In the genomic region with DNA sequence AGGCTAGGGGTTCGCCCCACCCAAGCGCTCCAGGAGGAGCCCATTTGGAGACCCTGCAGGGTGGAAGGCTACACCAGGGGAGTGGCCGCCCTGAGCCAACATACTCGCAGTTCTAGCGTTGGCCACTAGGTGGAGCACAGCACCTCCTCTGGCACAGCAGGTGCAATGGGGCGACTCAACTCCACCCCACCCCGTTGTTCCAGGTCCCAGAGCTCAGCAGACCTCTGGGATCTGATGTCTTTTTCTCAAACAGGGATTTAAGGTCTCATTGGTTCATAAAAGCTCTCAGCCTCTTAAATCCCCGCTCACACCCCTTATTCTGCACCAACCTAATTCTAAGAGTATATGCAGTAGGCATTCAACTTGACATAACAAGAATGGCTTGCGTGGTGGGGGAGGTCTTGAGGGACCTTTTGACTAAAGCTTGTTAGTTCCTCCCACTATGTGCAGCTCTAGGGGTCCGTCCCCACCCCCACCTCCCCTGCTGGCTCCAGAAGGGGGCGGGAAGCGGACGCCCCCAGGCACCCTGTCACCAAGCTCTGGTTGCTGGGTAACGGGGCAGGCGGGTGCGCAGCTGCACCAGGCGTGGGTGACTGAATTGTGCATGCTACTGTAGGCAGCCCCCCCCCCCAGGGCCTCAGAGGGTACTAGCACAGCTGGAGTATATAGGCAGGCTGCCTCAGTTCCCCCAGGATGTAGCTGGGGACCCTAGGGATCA, we compare ENCODE assay signal across 8 mouse cellular contexts. TPM values are rescaled to one million over a fixed set of nuclear protein-coding genes. Genes with fewer than 3 reads are reported as not detected.
DNase-seq lines count a peak whose midpoint lies in the region; ATAC-seq and TF ChIP-seq lines count a peak whose summit lies in the region.

No protein-coding gene starts in this region.

- WGBS in bone marrow, adult 2 months, result 38% methylated on average over 17 of the region's 17 CpGs
- 33% methylated on average over 13 of the region's 17 CpGs for WGBS in embryonic facial prominence, embryonic 14.5 days
- WGBS in heart, embryonic 10.5 days, result 27% methylated on average over 17 of the region's 17 CpGs
- 34% methylated on average over 17 of the region's 17 CpGs for WGBS in liver, postnatal 0 days (ENCODE audit: insufficient replicate concordance)
- 8% methylated on average over 17 of the region's 17 CpGs for WGBS in neural tube, embryonic 14.5 days

- TF ChIP-seq CTCF in bone marrow, adult 2 months (IDR thresholded peaks at IDR 0.05; ENCODE audit: control insufficient read depth, insufficient read depth, low read length), result peak; percentile 99
- peak; percentile 99 for TF ChIP-seq CTCF in liver, postnatal 0 days (IDR thresholded peaks at IDR 0.05; ENCODE audit: low read depth)

- peak; percentile 70 for ATAC-seq in embryonic facial prominence, embryonic 14.5 days (ENCODE audit: low read depth)
- ATAC-seq in liver, postnatal 0 days, result peak; percentile 22; the same call in 1 of the 2 replicates
- ATAC-seq in neural tube, embryonic 14.5 days (ENCODE audit: low read depth), result peak; percentile 62

- H3K36me3 ChIP-seq in embryonic facial prominence, embryonic 14.5 days (ENCODE audit: control insufficient read depth, insufficient read depth, low read length), result peaks cover 24% of the 10 kb centered on the region
- peaks cover 18% of the 10 kb centered on the region for H3K36me3 ChIP-seq in heart, embryonic 10.5 days
- peaks cover 10% of the 10 kb centered on the region; the same call in 1 of the 2 replicates for H3K36me3 ChIP-seq in liver, postnatal 0 days (replicated peaks; ENCODE audit: insufficient read depth, low read length)
- no peaks in the 10 kb centered on the region; the same call in 1 of the 2 replicates for H3K36me3 ChIP-seq in neural tube, embryonic 14.5 days (ENCODE audit: control insufficient read depth, insufficient read depth, low read length)

- no peak overlapping the region for H3K9ac ChIP-seq in embryonic facial prominence, embryonic 14.5 days (ENCODE audit: low read depth, low read length)
- H3K9ac ChIP-seq in liver, postnatal 0 days (replicated peaks), result no peak overlapping the region
- no peak overlapping the region; the same call in 1 of the 2 replicates for H3K9ac ChIP-seq in neural tube, embryonic 14.5 days (replicated peaks; ENCODE audit: low read depth, low read length)

- DNase-seq in CD4-positive, CD25-positive, alpha-beta regulatory T cell, adult 2 months (ENCODE audit: low read depth, low spot score), result peak; percentile 93
- peak; percentile 81 for DNase-seq in embryonic facial prominence, embryonic 14.5 days (ENCODE audit: low spot score)
- DNase-seq in heart, embryonic 10.5 days (ENCODE audit: low spot score), result peak; percentile 91
- DNase-seq in kidney, postnatal 10 days, result peak; percentile 93
- DNase-seq in liver, postnatal 0 days, result peak; percentile 93
- DNase-seq in testis, postnatal 10 days (ENCODE audit: low spot score), result peak; percentile 94

- H3K27me3 ChIP-seq in embryonic facial prominence, embryonic 14.5 days (replicated peaks; ENCODE audit: control insufficient read depth, insufficient read depth, low read length), result no peaks in the 10 kb centered on the region
- no peaks in the 10 kb centered on the region for H3K27me3 ChIP-seq in heart, embryonic 10.5 days (ENCODE audit: insufficient read depth, poor library complexity, severe bottlenecking)
- H3K27me3 ChIP-seq in liver, postnatal 0 days (ENCODE audit: insufficient read depth, low read length), result no peaks in the 10 kb centered on the region
- H3K27me3 ChIP-seq in neural tube, embryonic 14.5 days (ENCODE audit: control insufficient read depth, insufficient read depth, low read length), result no peaks in the 10 kb centered on the region

- H3K27ac ChIP-seq in bone marrow, adult 2 months (ENCODE audit: control insufficient read depth, insufficient read depth, low read depth, low read length, poor library complexity), result no peak overlapping the region
- no peak overlapping the region for H3K27ac ChIP-seq in embryonic facial prominence, embryonic 14.5 days (replicated peaks; ENCODE audit: low read depth, low read length)
- no peak overlapping the region for H3K27ac ChIP-seq in heart, embryonic 10.5 days
- H3K27ac ChIP-seq in liver, postnatal 0 days (ENCODE audit: low read depth), result no peak overlapping the region
- peak overlapping the region; percentile 72 for H3K27ac ChIP-seq in neural tube, embryonic 14.5 days (ENCODE audit: low read depth, low read length)

- no peaks in the 10 kb centered on the region for H3K9me3 ChIP-seq in embryonic facial prominence, embryonic 14.5 days (ENCODE audit: control insufficient read depth, low read length)
- no peaks in the 10 kb centered on the region for H3K9me3 ChIP-seq in heart, embryonic 10.5 days
- no peaks in the 10 kb centered on the region for H3K9me3 ChIP-seq in liver, postnatal 0 days (ENCODE audit: low read length)
- no peaks in the 10 kb centered on the region for H3K9me3 ChIP-seq in neural tube, embryonic 14.5 days (ENCODE audit: control insufficient read depth, low read length)

- TF ChIP-seq POLR2A in bone marrow, adult 2 months (IDR thresholded peaks at IDR 0.05; ENCODE audit: borderline replicate concordance, control insufficient read depth, low read depth, low read length), result peak; percentile 16; the same call in 1 of the 2 replicates

- H3K4me1 ChIP-seq in bone marrow, adult 2 months (ENCODE audit: control insufficient read depth, insufficient read depth, low read length), result peaks cover 6% of the 10 kb centered on the region; the same call in 1 of the 2 replicates
- peaks cover 17% of the 10 kb centered on the region for H3K4me1 ChIP-seq in embryonic facial prominence, embryonic 14.5 days (ENCODE audit: control insufficient read depth, insufficient read depth, low read length)
- peaks cover 48% of the 10 kb centered on the region for H3K4me1 ChIP-seq in heart, embryonic 10.5 days
- peaks cover 37% of the 10 kb centered on the region for H3K4me1 ChIP-seq in liver, postnatal 0 days (ENCODE audit: insufficient read depth)
- peaks cover 24% of the 10 kb centered on the region for H3K4me1 ChIP-seq in neural tube, embryonic 14.5 days (ENCODE audit: control insufficient read depth, insufficient read depth, low read length)

- TF ChIP-seq EP300 in liver, postnatal 0 days (IDR thresholded peaks at IDR 0.05; ENCODE audit: low read depth), result no peak

- H3K4me2 ChIP-seq in embryonic facial prominence, embryonic 14.5 days (ENCODE audit: low read depth, low read length), result no peak overlapping the region
- H3K4me2 ChIP-seq in liver, postnatal 0 days (ENCODE audit: low read depth, low read length), result no peak overlapping the region; the same call in 1 of the 2 replicates
- H3K4me2 ChIP-seq in neural tube, embryonic 14.5 days (ENCODE audit: low read depth, low read length), result peak overlapping the region; percentile 31; the same call in 1 of the 2 replicates

- H3K4me3 ChIP-seq in bone marrow, adult 2 months (replicated peaks; ENCODE audit: control insufficient read depth, low read depth, low read length), result no peak overlapping the region
- H3K4me3 ChIP-seq in embryonic facial prominence, embryonic 14.5 days (ENCODE audit: low read depth, low read length), result no peak overlapping the region
- H3K4me3 ChIP-seq in heart, embryonic 10.5 days, result no peak overlapping the region
- H3K4me3 ChIP-seq in liver, postnatal 0 days (ENCODE audit: low read depth, low read length), result no peak overlapping the region
- no peak overlapping the region for H3K4me3 ChIP-seq in neural tube, embryonic 14.5 days (ENCODE audit: low read depth, low read length)

RNA-seq across cellular contexts. Expression of gene Rexo1, which starts 5.2 kb away (rescaled TPM):
- 46.3 and 55.3 TPM in 2 replicates for polyA plus RNA-seq in bone marrow, adult 2 months (2011; ENCODE audit: insufficient read depth, insufficient read length, low replicate concordance, missing spikeins)
- 22.6 and 26.2 TPM in 2 replicates for polyA plus RNA-seq in embryonic facial prominence, embryonic 14.5 days (2014; fragmentation: Nextera tagmentation; extraction: Ambion mirVana)
- 25.1 and 26.9 TPM in 2 replicates for polyA plus RNA-seq in heart, embryonic 10.5 days (2016; fragmentation: Nextera tagmentation; extraction: Ambion mirVana)
- 7.4 and 8.1 TPM in 2 replicates for polyA plus RNA-seq in liver, postnatal 0 days (2015; fragmentation: Nextera tagmentation; extraction: Ambion mirVana)
- polyA plus RNA-seq in neural tube, embryonic 14.5 days (2014; fragmentation: Nextera tagmentation; extraction: Ambion mirVana), result 30.6 and 30.7 TPM in 2 replicates

RNA-seq across cellular contexts. Expression of gene Klf16, which starts 10.6 kb away (rescaled TPM):
- 13.4 and 18.6 TPM in 2 replicates for polyA plus RNA-seq in bone marrow, adult 2 months (2011; ENCODE audit: insufficient read depth, insufficient read length, low replicate concordance, missing spikeins)
- polyA plus RNA-seq in embryonic facial prominence, embryonic 14.5 days (2014; fragmentation: Nextera tagmentation; extraction: Ambion mirVana), result 9.7 and 9.9 TPM in 2 replicates
- 7.9 and 8.1 TPM in 2 replicates for polyA plus RNA-seq in heart, embryonic 10.5 days (2016; fragmentation: Nextera tagmentation; extraction: Ambion mirVana)
- polyA plus RNA-seq in liver, postnatal 0 days (2015; fragmentation: Nextera tagmentation; extraction: Ambion mirVana), result 6.1 and 6.5 TPM in 2 replicates
- polyA plus RNA-seq in neural tube, embryonic 14.5 days (2014; fragmentation: Nextera tagmentation; extraction: Ambion mirVana), result 3.5 and 4.8 TPM in 2 replicates

RNA-seq across cellular contexts. Expression of gene Abhd17a, which starts 23.6 kb away (rescaled TPM):
- 44.4 and 53.1 TPM in 2 replicates for polyA plus RNA-seq in bone marrow, adult 2 months (2011; ENCODE audit: insufficient read depth, insufficient read length, low replicate concordance, missing spikeins)
- 115 and 124 TPM in 2 replicates for polyA plus RNA-seq in embryonic facial prominence, embryonic 14.5 days (2014; fragmentation: Nextera tagmentation; extraction: Ambion mirVana)
- polyA plus RNA-seq in heart, embryonic 10.5 days (2016; fragmentation: Nextera tagmentation; extraction: Ambion mirVana), result 94.1 and 120 TPM in 2 replicates
- 50.2 and 59.3 TPM in 2 replicates for polyA plus RNA-seq in liver, postnatal 0 days (2015; fragmentation: Nextera tagmentation; extraction: Ambion mirVana)
- 144 and 155 TPM in 2 replicates for polyA plus RNA-seq in neural tube, embryonic 14.5 days (2014; fragmentation: Nextera tagmentation; extraction: Ambion mirVana)

RNA-seq across cellular contexts. Expression of gene Atp8b3, which starts 27.6 kb away (rescaled TPM):
- polyA plus RNA-seq in bone marrow, adult 2 months (2011; ENCODE audit: insufficient read depth, insufficient read length, low replicate concordance, missing spikeins), result not detected in 2 replicates
- polyA plus RNA-seq in embryonic facial prominence, embryonic 14.5 days (2014; fragmentation: Nextera tagmentation; extraction: Ambion mirVana), result 0.13 and 0.24 TPM in 2 replicates
- polyA plus RNA-seq in heart, embryonic 10.5 days (2016; fragmentation: Nextera tagmentation; extraction: Ambion mirVana), result 0.31 and 0.32 TPM in 2 replicates
- not detected in 2 replicates for polyA plus RNA-seq in liver, postnatal 0 days (2015; fragmentation: Nextera tagmentation; extraction: Ambion mirVana)
- polyA plus RNA-seq in neural tube, embryonic 14.5 days (2014; fragmentation: Nextera tagmentation; extraction: Ambion mirVana), result 0.79 and 1.5 TPM in 2 replicates

RNA-seq across cellular contexts. Expression of gene Scamp4, which starts 36.1 kb away (rescaled TPM):
- polyA plus RNA-seq in bone marrow, adult 2 months (2011; ENCODE audit: insufficient read depth, insufficient read length, low replicate concordance, missing spikeins), result 12.9 and 17.2 TPM in 2 replicates
- polyA plus RNA-seq in embryonic facial prominence, embryonic 14.5 days (2014; fragmentation: Nextera tagmentation; extraction: Ambion mirVana), result 84.6 and 96.3 TPM in 2 replicates
- 97.4 and 97.9 TPM in 2 replicates for polyA plus RNA-seq in heart, embryonic 10.5 days (2016; fragmentation: Nextera tagmentation; extraction: Ambion mirVana)
- polyA plus RNA-seq in liver, postnatal 0 days (2015; fragmentation: Nextera tagmentation; extraction: Ambion mirVana), result 27.5 and 29.2 TPM in 2 replicates
- polyA plus RNA-seq in neural tube, embryonic 14.5 days (2014; fragmentation: Nextera tagmentation; extraction: Ambion mirVana), result 71.6 and 72.4 TPM in 2 replicates
